Mouse (Mus musculus): ENCODE results near the gene Fam20b. TPM values are rescaled to one million over a fixed set of nuclear protein-coding genes. Genes with fewer than 3 reads are reported as not detected.

Gene Fam20b
- polyA plus RNA-seq, 1 experiment from 2014 or later, result 45.5 TPM

GRCm38 (mm10) chr1:156749136-156749535 lies 30.2 kb upstream of the Fam20b start:
- H3K4me1 ChIP-seq (replicated peaks), result peaks cover 13% of the 10 kb centered on the region
- no peaks in the 10 kb centered on the region for H3K27me3 ChIP-seq (replicated peaks)
- no peak overlapping the region for H3K27ac ChIP-seq
- no peak overlapping the region for H3K9ac ChIP-seq
- H3K4me2 ChIP-seq (replicated peaks), result no peak overlapping the region
- H3K36me3 ChIP-seq, result no peaks in the 10 kb centered on the region
- no peaks in the 10 kb centered on the region for H3K9me3 ChIP-seq
- no peak overlapping the region for H3K4me3 ChIP-seq (replicated peaks)
- no peak for ATAC-seq

- Histone ChIP-seq H3K4me1 (replicated peaks) (peaks cover 12% of the 10 kb centered on the region), H3K27ac (no peak overlapping the region), H3K27me3 (replicated peaks) (no peaks in the 10 kb centered on the region), H3K4me2 (replicated peaks) (no peak overlapping the region), H3K36me3 (no peaks in the 10 kb centered on the region), H3K9me3 (no peaks in the 10 kb centered on the region), H3K4me3 (replicated peaks) (no peak overlapping the region), H3K9ac (no peak overlapping the region)
- WGBS, result 83% methylated on average over 16 of the region's 16 CpGs
- no peak for ATAC-seq
Measured at GRCm38 (mm10) chr1:156748435-156749005, 29.6 kb upstream of the Fam20b start.

GRCm38 (mm10) chr1:156745188-156745810 lies 26.4 kb upstream of the Fam20b start:
- H3K9ac ChIP-seq, result no peak overlapping the region
- H3K4me3 ChIP-seq (replicated peaks), result no peak overlapping the region
- H3K9me3 ChIP-seq, result no peaks in the 10 kb centered on the region
- no peaks in the 10 kb centered on the region for H3K27me3 ChIP-seq (replicated peaks)
- peaks cover 2% of the 10 kb centered on the region; the same call in 1 of the 2 replicates for H3K4me1 ChIP-seq (replicated peaks)
- H3K4me2 ChIP-seq (replicated peaks), result no peak overlapping the region
- peak; percentile 42; the same call in 1 of the 2 replicates for ATAC-seq
- no peak overlapping the region for H3K27ac ChIP-seq
- H3K36me3 ChIP-seq, result no peaks in the 10 kb centered on the region
- WGBS, result 83% methylated on average over 7 of the region's 7 CpGs

- Histone ChIP-seq H3K9me3 (no peaks in the 10 kb centered on the region), H3K4me2 (replicated peaks) (no peak overlapping the region), H3K27me3 (replicated peaks) (no peaks in the 10 kb centered on the region), H3K27ac (no peak overlapping the region), H3K4me3 (replicated peaks) (no peak overlapping the region), H3K36me3 (no peaks in the 10 kb centered on the region), H3K4me1 (replicated peaks) (no peaks in the 10 kb centered on the region), H3K9ac (no peak overlapping the region)
- ATAC-seq, result peak; percentile 18
- WGBS, result 61% methylated on average over 11 of the region's 11 CpGs
Measured at GRCm38 (mm10) chr1:156741482-156742411, 22.9 kb upstream of the Fam20b start.

- no peak overlapping the region for H3K4me2 ChIP-seq (replicated peaks)
- H3K36me3 ChIP-seq, result no peaks in the 10 kb centered on the region
- H3K4me3 ChIP-seq (replicated peaks), result no peak overlapping the region
- H3K27me3 ChIP-seq (replicated peaks), result no peaks in the 10 kb centered on the region
- no peak overlapping the region for H3K9ac ChIP-seq
- 45% methylated on average over 2 of the region's 2 CpGs for WGBS
- no peaks in the 10 kb centered on the region for H3K9me3 ChIP-seq
- H3K27ac ChIP-seq, result peak overlapping the region; percentile 62
- ATAC-seq, result peak; percentile 76
- peaks cover 15% of the 10 kb centered on the region; the same call in 1 of the 2 replicates for H3K4me1 ChIP-seq (replicated peaks)
Measured at GRCm38 (mm10) chr1:156735788-156736187, 16.9 kb upstream of the Fam20b start.

GRCm38 (mm10) chr1:156734019-156734418 lies 15.1 kb upstream of the Fam20b start:
- peak; percentile 63 for ATAC-seq
- Histone ChIP-seq H3K9ac (no peak overlapping the region), H3K36me3 (no peaks in the 10 kb centered on the region), H3K27me3 (replicated peaks) (no peaks in the 10 kb centered on the region), H3K9me3 (no peaks in the 10 kb centered on the region), H3K4me1 (replicated peaks) (peaks cover 15% of the 10 kb centered on the region; the same call in 1 of the 2 replicates), H3K4me2 (replicated peaks) (peak overlapping the region; percentile 14), H3K4me3 (replicated peaks) (no peak overlapping the region), H3K27ac (peak overlapping the region; percentile 72)
- 48% methylated on average over 3 of the region's 3 CpGs for WGBS

- H3K9ac ChIP-seq, result no peak overlapping the region
- peak overlapping the region; percentile 14 for H3K4me2 ChIP-seq (replicated peaks)
- H3K9me3 ChIP-seq, result no peaks in the 10 kb centered on the region
- no peak overlapping the region for H3K4me3 ChIP-seq (replicated peaks)
- peak overlapping the region; percentile 72 for H3K27ac ChIP-seq
- peaks cover 15% of the 10 kb centered on the region; the same call in 1 of the 2 replicates for H3K4me1 ChIP-seq (replicated peaks)
- WGBS, result 78% methylated on average over 9 of the region's 9 CpGs
- H3K36me3 ChIP-seq, result no peaks in the 10 kb centered on the region
- ATAC-seq, result no peak
- H3K27me3 ChIP-seq (replicated peaks), result no peaks in the 10 kb centered on the region
Measured at GRCm38 (mm10) chr1:156733559-156733958, 14.7 kb upstream of the Fam20b start.

GRCm38 (mm10) chr1:156732996-156733395 lies 14.1 kb upstream of the Fam20b start:
- Histone ChIP-seq H3K4me3 (replicated peaks) (no peak overlapping the region), H3K36me3 (no peaks in the 10 kb centered on the region), H3K27me3 (replicated peaks) (no peaks in the 10 kb centered on the region), H3K9ac (no peak overlapping the region; the same call in 1 of the 2 replicates), H3K4me2 (replicated peaks) (no peak overlapping the region), H3K4me1 (replicated peaks) (peaks cover 15% of the 10 kb centered on the region; the same call in 1 of the 2 replicates), H3K9me3 (no peaks in the 10 kb centered on the region), H3K27ac (peak overlapping the region; percentile 72)
- 67% methylated on average over 5 of the region's 5 CpGs for WGBS
- no peak for ATAC-seq

GRCm38 (mm10) chr1:156730802-156731201 lies 11.9 kb upstream of the Fam20b start:
- WGBS, result 66% methylated on average over 9 of the region's 9 CpGs
- H3K4me1 ChIP-seq (replicated peaks), result peaks cover 15% of the 10 kb centered on the region; the same call in 1 of the 2 replicates
- H3K9ac ChIP-seq, result no peak overlapping the region
- H3K9me3 ChIP-seq, result no peaks in the 10 kb centered on the region
- no peak overlapping the region for H3K4me2 ChIP-seq (replicated peaks)
- ATAC-seq, result no peak
- no peaks in the 10 kb centered on the region for H3K36me3 ChIP-seq
- no peak overlapping the region for H3K4me3 ChIP-seq (replicated peaks)
- no peaks in the 10 kb centered on the region for H3K27me3 ChIP-seq (replicated peaks)
- H3K27ac ChIP-seq, result no peak overlapping the region

GRCm38 (mm10) chr1:156727234-156728108 lies 8.6 kb upstream of the Fam20b start:
- Histone ChIP-seq H3K27me3 (replicated peaks) (no peaks in the 10 kb centered on the region), H3K4me3 (replicated peaks) (no peak overlapping the region), H3K36me3 (no peaks in the 10 kb centered on the region), H3K4me2 (replicated peaks) (peak overlapping the region; percentile 35; the same call in 1 of the 2 replicates), H3K4me1 (replicated peaks) (peaks cover 2% of the 10 kb centered on the region; the same call in 1 of the 2 replicates), H3K9ac (no peak overlapping the region), H3K27ac (peak overlapping the region; percentile 77), H3K9me3 (no peaks in the 10 kb centered on the region)
- ATAC-seq, result peak; percentile 81
- 35% methylated on average over 14 of the region's 14 CpGs for WGBS

- 61% methylated on average over 6 of the region's 6 CpGs for WGBS
- Histone ChIP-seq H3K9me3 (no peaks in the 10 kb centered on the region), H3K4me2 (replicated peaks) (no peak overlapping the region), H3K4me1 (replicated peaks) (peaks cover 6% of the 10 kb centered on the region; the same call in 1 of the 2 replicates), H3K4me3 (replicated peaks) (no peak overlapping the region), H3K27ac (no peak overlapping the region), H3K9ac (no peak overlapping the region), H3K36me3 (no peaks in the 10 kb centered on the region), H3K27me3 (replicated peaks) (no peaks in the 10 kb centered on the region)
- no peak for ATAC-seq
Measured at GRCm38 (mm10) chr1:156722089-156722488, 3.2 kb upstream of the Fam20b start.

Data from intestine, embryonic 15.5 days (tissue).